Mouse (Mus musculus) left cerebral cortex, postnatal 10 days (tissue): Measurements from ENCODE around the gene Naalad2. TPM values are rescaled to one million over a fixed set of nuclear protein-coding genes. Genes with fewer than 3 reads are reported as not detected.
"Not testable (repeated sequence)": the region's sequence is repeated elsewhere in the genome, so short reads cannot be mapped to it uniquely, and the experiment has no call there.

Experiments
- DNase-seq, 2 experiments: peaks; one replicate each; pipeline ENCODE4 v3.0.0; 2021 to 2022; ENCODE audit warnings: low spot score in 2 of 2, mixed read lengths in 1 of 2; ENCODE audit errors: extremely low spot score in 1 of 2
- intact Hi-C: fragments of 180-260 bp; cut with DNase I; formaldehyde crosslinking; loops from one replicate; pipeline ENCODE4 v1.15.1; 2025
- total RNA-seq, 2 experiments: library from RNA; stranded (reverse); gene quantifications; 2 replicates each; pipeline ENCODE4 v1.2.3; 2021

Naalad2 gene
- 1 to 10 TPM; 1.4 to 1.5 TPM for total RNA-seq

DNA sequence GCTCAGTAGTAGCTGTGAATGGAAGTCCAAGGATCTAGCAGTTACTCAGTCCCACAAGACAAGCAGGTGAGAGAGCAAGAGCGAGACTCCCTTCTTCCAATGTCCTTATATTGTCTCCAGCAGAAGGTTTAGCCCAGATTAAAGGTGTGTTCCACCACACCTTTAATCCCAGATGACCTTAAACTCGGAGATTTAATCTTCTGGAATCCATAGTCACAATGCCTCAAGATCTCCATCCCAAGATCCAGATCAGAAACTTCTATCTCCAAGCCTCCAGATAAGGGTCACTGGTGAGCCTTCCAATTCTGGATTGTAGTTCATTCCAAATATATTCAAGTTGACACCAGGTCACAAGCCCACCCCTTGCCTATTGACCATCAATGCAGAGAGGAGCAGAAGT lies at the start of gene Naalad2:
Gene Naalad2, minus strand, starts transcription at position 101 of the 400 bp plus-strand sequence.
- intact Hi-C loops, DNase-seq: not testable (repeated sequence)

DNA sequence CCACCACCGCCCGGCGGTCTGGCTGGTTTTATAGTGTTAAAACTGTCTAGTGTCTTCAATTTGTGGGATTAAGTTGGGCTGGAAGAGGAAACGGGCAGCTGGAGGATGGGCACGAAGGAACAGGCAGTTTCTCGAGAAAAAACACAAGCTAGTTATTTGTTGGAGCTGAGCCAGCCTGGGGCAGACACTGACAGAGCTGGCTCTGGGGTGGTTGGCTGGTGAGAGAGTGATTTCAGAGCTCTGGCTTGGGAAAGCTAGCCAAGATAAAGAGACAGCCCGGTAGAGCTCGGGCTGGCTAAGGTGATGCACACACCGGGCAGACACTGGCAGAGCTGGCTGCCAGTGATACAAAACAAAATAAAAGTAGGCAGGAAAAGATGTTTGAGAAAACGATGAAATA lies 28.9 kb upstream of the Naalad2 start:
- intact Hi-C loops = no loop called here

DNA sequence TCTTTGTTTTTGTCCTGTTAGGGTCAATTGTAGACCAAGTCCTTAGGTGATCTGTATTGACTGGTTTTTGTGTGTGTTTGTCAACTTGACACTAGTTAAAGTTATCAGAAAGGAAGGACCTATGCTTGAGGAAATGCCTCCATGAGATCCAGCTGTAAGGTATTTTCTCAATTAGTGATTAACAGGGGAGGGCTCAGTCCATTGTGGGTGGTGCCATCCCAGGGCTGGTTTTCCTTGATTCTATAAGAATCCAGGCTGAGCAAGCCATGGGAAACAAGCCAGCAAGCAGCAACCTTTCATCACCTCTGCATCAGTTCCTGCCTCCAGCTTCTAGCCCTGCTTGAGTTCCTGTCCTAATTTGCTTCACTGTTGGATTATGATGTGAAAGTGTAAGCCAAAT lies 27.6 kb upstream of the Naalad2 start, which contains the start of gene Mbd3l2:
Gene Mbd3l2, plus strand, starts transcription at position 301 of the 400 bp plus-strand sequence.
- intact Hi-C loops = no loop called here
- no peak for DNase-seq

More for the DNA sequence above, 28.9 kb upstream of the Naalad2 start:
- peak in 1 of 2 experiments; percentile 29 for DNase-seq

DNA sequence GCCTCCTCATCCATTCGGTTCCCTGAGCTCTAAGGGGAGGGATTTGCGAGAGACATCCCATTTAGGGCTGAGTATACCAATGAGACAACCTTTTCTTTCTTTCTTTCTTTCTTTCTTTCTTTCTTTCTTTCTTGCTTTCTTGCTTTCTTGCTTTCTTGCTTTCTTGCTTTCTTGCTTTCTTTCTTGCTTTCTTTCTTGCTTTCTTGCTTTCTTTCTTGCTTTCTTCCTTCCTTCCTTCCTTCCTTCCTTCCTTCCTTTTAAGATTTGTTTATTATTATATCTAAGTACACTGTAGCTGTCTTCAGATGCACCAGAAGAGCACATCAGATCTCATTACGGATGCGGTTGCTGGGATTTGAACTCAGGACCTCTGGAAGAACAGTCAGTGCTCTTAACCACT lies 9.6 kb upstream of the Naalad2 start:
- intact Hi-C loops, DNase-seq: not testable (repeated sequence)

DNA sequence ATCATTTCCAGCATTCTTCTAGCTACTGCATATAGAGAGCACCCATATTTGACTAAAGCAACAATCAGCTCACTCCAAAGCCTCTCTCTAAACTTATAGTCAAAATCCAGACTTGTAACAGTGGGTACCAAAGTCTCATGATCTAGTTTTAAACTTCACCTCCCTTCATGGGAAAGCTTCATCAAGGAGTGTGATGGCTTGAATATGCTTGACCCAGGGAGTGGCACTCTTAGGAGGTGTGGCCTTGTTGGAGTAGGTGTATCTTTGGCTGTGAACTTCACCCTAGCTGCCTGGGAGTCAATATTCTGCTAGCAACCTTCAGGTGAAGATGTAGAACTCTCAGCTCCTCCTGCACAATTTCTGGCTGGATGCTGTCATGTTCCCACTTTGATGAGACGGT lies 1.3 kb upstream of the Naalad2 start, which contains the start of gene Ubtfl1:
Gene Ubtfl1, plus strand, starts transcription at position 301 of the 400 bp plus-strand sequence.
- DNase-seq = no peak
- intact Hi-C loops = no loop called here

DNA sequence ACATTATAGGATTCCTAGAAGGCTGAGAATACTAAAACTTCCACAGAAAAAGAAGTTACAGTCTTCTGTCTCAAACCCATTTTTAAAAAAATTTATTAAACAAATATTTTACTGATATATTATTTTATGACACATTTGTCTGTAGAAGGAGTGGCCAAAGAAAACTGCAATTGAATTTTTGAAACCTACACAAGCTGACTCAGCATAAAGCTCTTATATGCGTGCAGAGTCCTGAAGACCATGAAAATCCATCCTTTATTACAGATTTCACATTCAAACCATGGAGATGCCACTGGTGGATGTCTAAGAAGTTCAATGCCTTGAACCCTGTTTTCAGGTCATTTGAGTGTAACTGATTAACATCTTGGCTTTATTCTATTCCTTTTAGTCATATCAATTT lies 3.2 kb downstream of the Naalad2 start:
- intact Hi-C loops = no loop called here
- DNase-seq = no peak

DNA sequence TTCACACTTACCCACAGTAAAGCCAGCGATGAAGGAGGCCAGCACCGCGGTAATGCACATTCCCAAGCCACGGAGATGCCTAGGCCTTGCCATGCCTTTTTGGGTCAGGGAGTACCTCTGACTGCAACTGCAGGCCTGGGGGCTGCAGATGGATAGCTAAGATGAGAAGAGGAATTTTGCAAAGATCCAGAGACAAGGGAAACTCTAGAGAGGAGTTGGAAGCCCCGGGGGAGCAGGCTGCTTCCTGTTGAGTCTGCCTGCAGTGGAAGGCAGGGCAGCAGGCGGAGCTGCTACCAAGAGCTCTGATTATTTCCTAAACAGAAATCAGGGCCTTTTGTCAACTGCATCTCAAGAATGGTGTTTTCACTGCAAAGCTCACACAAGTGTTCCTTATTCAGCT lies 17.0 kb downstream of the Naalad2 start:
- intact Hi-C loops = no loop called here
- DNase-seq = peak in 1 of 2 experiments; percentile 48

DNA sequence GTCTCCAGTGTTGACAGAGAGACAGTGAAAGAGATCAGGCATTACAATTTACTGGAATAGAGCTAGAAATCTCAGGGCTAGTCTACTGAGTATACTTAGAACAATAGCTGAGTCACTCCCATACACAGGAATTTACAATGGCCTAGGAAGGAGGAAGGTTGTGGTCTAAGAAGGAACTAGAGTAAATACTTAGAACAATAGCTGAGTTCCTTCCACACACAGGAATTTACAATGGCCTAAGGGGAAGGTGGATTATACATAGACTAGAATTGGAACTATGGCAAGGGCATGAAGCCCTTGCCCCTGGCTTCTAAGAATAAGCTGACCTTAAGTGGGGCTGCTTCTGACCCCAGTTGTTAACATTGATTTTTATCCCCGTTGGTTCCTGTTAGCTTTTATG lies 29.8 kb downstream of the Naalad2 start:
- DNase-seq, intact Hi-C loops: not testable (repeated sequence)

DNA sequence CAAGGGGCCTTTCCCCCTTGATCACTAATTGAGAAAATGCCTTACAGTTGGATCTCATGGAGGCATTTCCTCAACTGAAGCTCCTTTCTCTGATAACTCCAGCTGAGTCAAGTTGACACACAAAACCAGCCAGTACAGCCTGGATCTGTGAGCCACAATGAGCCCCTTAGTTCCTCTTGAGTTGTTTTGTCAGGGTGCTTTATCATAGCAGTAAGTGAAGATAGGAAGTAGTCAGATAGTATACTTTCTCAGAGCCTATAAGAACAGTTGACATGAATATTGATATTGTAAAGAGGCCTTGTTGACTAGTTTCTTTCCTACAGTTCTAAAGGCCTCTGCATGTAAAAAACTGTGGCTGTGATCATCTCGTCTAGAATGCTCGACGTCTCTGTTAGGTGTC lies 82.8 kb downstream of the Naalad2 start:
- intact Hi-C loops = loop anchor here (10.0 kb wide), 1 partner anchor 425 kb away; no protein-coding TSS in a partner anchor
- DNase-seq = no peak

DNA sequence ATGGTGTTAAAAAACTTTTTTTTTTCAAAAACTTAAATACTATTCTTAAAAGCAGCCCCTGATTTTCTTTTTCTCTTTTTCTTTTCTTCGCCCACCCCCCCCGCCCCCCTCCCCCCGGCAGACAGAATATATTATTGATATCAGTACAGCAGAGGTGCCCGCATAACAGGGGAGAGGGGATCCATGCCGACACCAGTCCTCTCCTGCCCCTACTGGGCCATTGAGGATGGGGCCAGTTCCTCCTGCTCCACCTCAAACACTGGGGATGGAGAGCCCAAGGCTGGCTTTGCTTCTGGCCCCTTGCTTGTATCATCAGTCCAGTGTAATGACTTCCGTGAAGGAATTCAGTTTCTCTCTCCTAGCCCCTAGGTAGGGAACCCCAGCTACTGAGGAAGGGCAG lies 104.5 kb downstream of the Naalad2 start:
- DNase-seq = no peak
- intact Hi-C loops = no loop called here

DNA sequence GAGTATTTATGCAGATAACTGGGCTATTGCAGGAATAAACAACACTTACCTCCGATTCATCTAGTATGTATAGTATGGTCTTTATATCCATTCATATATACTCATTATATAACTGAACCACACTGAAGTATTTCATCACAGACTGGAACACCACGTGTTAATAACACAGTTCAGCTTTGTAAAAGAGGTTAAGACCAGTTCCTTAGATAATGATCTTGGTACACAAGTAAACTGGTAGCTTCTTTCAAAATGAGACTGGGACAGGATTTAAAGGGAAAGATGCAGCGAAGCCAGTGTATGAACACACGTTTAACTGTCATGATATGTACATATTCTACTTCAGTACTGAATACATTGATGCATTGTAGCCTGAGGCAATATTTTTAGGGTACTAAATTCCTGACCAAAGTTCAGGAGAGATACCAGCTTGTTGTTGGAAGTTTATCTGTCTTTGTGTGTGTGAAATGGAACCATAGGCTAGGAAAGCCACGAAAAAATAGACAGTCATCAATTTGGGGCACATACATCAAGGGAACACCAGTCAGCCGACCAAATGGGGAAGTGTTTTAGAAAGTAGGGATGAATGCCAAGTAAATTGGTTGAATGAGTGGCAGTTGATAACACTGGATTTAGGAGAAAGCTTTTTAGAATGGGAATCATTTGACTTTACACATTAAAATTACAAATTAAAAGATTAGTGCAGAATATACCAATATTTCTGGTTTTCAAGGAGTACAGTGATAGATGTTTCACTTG lies 109.6 kb downstream of the Naalad2 start:
- intact Hi-C loops = no loop called here

DNA sequence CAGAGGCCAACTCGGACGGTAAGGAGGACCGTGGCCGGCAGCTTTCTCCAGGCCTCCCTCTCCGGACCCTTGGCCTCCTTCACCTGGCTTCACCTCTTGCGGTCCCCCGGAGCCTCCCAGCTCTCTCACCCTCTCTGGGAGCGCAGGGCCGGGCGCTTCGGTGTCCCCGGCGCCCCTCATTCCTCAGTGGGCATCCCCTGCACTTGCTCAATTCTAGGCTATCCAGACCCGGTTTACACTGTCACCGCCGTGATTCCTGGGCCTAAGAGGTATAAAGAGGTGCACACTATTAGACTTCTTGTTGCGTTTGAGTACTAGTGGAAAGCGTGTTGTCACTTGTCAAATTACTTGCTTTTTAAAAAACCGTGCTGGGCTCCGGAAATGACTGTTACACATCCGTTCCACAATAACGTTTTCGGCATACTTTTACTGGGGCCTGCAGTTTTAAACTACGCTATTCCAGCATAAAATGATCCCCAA lies 110.3 kb downstream of the Naalad2 start:
- intact Hi-C loops = no loop called here

More for the DNA sequence above, 109.6 kb downstream of the Naalad2 start:
- no peak for DNase-seq

DNA sequence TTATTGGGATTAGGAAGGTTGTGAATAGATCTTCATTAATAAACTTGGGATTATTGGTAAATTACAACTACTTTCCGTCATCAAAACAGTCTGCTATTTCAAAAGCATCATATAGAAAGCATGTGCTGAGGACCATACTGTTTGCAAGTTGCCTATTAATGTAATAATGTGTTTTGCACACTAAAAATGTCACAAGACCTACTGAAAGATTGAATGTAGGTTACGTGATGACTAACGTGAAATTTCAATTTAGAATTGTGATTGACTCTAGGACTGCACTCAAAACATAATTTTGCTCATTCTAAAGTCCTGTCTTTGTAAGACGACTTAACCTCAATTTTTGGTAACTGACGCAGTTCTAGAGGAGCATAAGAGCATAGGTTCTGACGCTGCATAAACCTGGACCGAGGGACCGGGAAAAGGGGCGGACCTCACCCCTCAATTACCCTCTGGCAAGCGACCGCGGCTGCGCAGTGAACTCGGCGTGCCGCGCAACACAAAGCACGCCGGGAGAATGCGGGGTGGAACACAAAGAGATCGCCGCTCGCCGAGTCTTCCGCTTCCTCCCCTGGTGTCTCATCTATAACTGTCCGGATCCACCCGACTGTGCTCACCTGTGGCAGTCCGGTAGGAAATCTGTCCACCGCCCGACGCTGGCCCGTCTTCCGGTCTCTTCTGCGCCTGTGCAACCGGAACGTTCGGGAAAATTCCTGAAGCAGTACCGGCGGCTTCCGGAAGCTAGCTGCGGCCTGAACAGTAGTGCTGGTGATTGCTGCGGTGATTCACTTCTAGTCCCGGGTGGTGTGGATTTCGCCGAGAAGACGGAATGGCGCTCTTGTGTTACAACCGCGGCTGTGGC lies 111.0 kb downstream of the Naalad2 start, which contains the start of gene Chordc1:
Gene Chordc1, plus strand, starts transcription at position 555 of the 859 bp plus-strand sequence.
- intact Hi-C loops = no loop called here
- DNase-seq = peak; percentile 96 to 97

More for the DNA sequence above, 110.3 kb downstream of the Naalad2 start:
- no peak for DNase-seq

DNA sequence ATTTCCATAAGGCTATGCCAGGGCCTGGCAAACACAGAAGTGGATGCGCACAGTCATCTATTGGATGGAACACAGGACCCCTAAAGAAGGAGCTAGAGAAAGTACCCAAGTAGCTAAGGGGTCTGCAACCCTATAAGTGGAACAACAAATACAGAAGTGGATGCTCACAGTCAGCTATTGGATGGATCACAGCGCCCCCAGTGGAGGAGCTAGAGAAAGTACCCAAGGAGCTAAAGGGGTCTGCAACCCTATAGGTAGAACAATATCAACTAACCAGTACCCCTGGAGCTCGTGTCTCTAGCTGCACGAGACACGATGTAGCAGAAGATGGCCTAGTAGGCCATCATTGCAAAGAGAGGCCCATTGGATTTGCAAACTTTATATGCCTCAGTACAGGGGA lies 124.1 kb downstream of the Naalad2 start:
- intact Hi-C loops = not testable (repeated sequence)

DNA sequence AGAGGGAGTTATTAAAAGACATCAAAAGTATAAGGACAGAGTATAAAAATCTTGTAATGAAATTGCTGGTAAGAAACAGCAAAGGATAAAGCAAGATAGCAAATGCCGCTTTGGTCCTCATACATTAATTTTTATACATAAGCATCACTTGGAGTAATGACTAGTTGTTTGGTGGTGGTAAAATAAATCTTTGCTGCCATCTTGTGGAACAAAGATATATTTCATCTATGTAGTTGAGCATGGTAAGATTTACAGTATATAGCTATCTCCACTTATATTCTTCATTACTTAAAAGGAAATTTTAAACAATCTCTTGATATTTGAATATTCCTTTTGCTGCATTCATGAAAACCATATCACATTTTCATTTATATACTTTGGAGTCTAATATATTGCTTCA lies 125.3 kb downstream of the Naalad2 start:
- DNase-seq = peak in 1 of 2 experiments; percentile 38
- intact Hi-C loops = no loop called here

More for the DNA sequence above, 124.1 kb downstream of the Naalad2 start:
- not testable (repeated sequence) for DNase-seq

DNA sequence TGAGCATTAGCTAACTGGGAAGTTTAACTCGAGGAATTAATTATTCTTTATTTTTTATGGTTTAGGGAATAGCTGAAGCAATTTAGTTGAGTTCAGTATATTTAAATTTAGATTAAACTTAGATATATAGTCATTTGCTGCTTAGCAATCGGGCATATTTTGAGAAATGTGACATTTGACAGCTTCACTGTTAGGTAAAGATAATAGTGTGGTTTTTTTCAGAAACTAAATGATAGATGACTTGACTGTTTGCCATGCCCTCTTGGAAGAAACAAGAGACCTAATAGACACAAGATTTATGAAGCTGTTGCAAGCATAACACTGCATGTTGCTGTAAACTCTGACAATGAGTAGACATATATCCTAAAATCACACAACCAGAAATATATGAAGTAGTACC lies 126.0 kb downstream of the Naalad2 start:
- intact Hi-C loops = no loop called here
- DNase-seq = no peak

DNA sequence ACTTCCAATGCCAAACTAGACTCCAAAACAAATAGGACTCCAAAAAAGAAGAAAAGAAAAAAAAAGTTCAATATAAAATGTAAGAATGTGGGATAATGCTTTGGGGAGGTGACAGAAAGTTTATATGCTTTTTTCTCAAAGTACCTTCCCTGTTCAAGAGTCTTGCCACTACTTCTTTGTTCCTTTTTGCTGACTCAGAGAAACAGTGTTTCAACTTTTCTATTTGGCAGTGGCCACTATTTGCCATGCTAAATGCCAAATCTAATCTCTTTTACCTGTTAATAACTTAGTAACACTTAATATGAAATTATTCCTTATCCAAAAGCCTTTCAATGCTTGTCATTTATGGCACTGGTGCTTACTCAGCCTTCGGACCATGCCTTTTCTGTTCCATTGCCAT lies 126.9 kb downstream of the Naalad2 start:
- intact Hi-C loops = no loop called here
- no peak for DNase-seq
